Mouse (Mus musculus) limb, embryonic 14.5 days (tissue): ENCODE measurements at regions not wholly inside any gene's neighbourhood (a gene's known extent, or its start where the extent isn't known, plus 50 kb on each side); places are given as distances from the start of the nearest gene placed in this dataset.

Source experiments
- ATAC-seq: fragments of 200-750 bp; cut with Nextera tagmentation; 2 replicates; pipeline ENCODE4 v1.8.0; 2017; ENCODE audit warnings: low read depth, moderate number of reproducible peaks, moderate TSS enrichment; ENCODE audit not compliant: low FRiP score
- DNase-seq: peaks from one replicate; pipeline ENCODE4 v3.0.0-alpha.2; 2015; ENCODE audit warnings: low spot score
- H3K27ac ChIP-seq: fragments of 300-500 bp; sonication (generic); replicated peaks from 2 replicates; pipeline ENCODE4 v1.5.1; 2014; ENCODE audit warnings: low read depth, mild to moderate bottlenecking, low read length, moderate library complexity, mixed read lengths
- H3K27me3 ChIP-seq: fragments of 300-500 bp; sonication (generic); 2 replicates; pipeline ENCODE4 v1.6.1; 2014; ENCODE audit warnings: low read length, mixed read lengths; ENCODE audit not compliant: control insufficient read depth, insufficient read depth
- H3K36me3 ChIP-seq: fragments of 300-500 bp; sonication (generic); 2 replicates; pipeline ENCODE4 v1.6.1; 2014; ENCODE audit warnings: mild to moderate bottlenecking, low read length, moderate library complexity, mixed read lengths; ENCODE audit not compliant: control insufficient read depth, insufficient read depth
- H3K4me1 ChIP-seq: fragments of 300-500 bp; sonication (generic); 2 replicates; pipeline ENCODE4 v1.6.1; 2014; ENCODE audit warnings: antibody characterized with exemption, low read length, mixed read lengths; ENCODE audit not compliant: control insufficient read depth, insufficient read depth
- H3K4me2 ChIP-seq: fragments of 300-500 bp; sonication (generic); replicated peaks from 2 replicates; pipeline ENCODE4 v1.6.1; 2014; ENCODE audit warnings: low read depth, mild to moderate bottlenecking, low read length, moderate library complexity; ENCODE audit not compliant: severe bottlenecking
- H3K4me3 ChIP-seq: fragments of 300-500 bp; sonication (generic); replicated peaks from 2 replicates; pipeline ENCODE4 v1.5.1; 2014; ENCODE audit warnings: low read length
- H3K9ac ChIP-seq: fragments of 300-500 bp; sonication (generic); 2 replicates; pipeline ENCODE4 v1.6.1; 2014; ENCODE audit warnings: mild to moderate bottlenecking, low read depth, low read length, moderate library complexity; ENCODE audit not compliant: severe bottlenecking
- H3K9me3 ChIP-seq: fragments of 300-500 bp; sonication (generic); 2 replicates; pipeline ENCODE4 v1.6.1; 2016; ENCODE audit warnings: low read length; ENCODE audit not compliant: control insufficient read depth
- POLR2A ChIP-seq: fragments of 200-500 bp; IDR thresholded peaks from 2 replicates; pipeline ENCODE4 v1.8.0; 2012; ENCODE audit warnings: inconsistent platforms, mild to moderate bottlenecking, moderate library complexity, borderline replicate concordance; ENCODE audit not compliant: insufficient read depth, insufficient read length; ENCODE audit errors: extremely low read depth
- WGBS: fragments of 180-500 bp; shearing (Covaris S2); extraction: QIAGEN DNeasy Blood & Tissue Kit; methylation state at CpG from one replicate; pipeline ENCODE4 v1.1.7; 2014; 5-methylcytosine and 5-hydroxymethylcytosine counted together

GRCm38 (mm10) chr16:24069411-24069810 lies 80.8 kb upstream of the Bcl6 start:
- Histone ChIP-seq H3K9me3 (no peaks in the 10 kb centered on the region), H3K4me1 (no peaks in the 10 kb centered on the region), H3K36me3 (no peaks in the 10 kb centered on the region), H3K27ac (no peak overlapping the region), H3K4me3 (no peak overlapping the region), H3K27me3 (no peaks in the 10 kb centered on the region), H3K4me2 (no peak overlapping the region), H3K9ac (no peak overlapping the region)
- DNase-seq, result no peak
- WGBS, result 92% methylated on average over 5 of the region's 5 CpGs
- no peak for TF ChIP-seq POLR2A
- ATAC-seq, result no peak

GRCm38 (mm10) chr16:24068250-24068813 lies 79.7 kb upstream of the Bcl6 start:
- Histone ChIP-seq H3K27me3 (no peaks in the 10 kb centered on the region), H3K9ac (no peak overlapping the region), H3K4me3 (no peak overlapping the region), H3K36me3 (no peaks in the 10 kb centered on the region), H3K4me2 (no peak overlapping the region), H3K27ac (no peak overlapping the region), H3K4me1 (no peaks in the 10 kb centered on the region), H3K9me3 (no peaks in the 10 kb centered on the region)
- DNase-seq (no peak), ATAC-seq (no peak)
- TF ChIP-seq POLR2A, result no peak
- 75% methylated on average over 4 of the region's 4 CpGs for WGBS

GRCm38 (mm10) chr16:24062314-24062713 lies 73.7 kb upstream of the Bcl6 start:
- Histone ChIP-seq H3K27ac (no peak overlapping the region), H3K9ac (no peak overlapping the region), H3K9me3 (no peaks in the 10 kb centered on the region), H3K27me3 (no peaks in the 10 kb centered on the region), H3K36me3 (no peaks in the 10 kb centered on the region), H3K4me2 (no peak overlapping the region), H3K4me1 (peaks cover 4% of the 10 kb centered on the region), H3K4me3 (no peak overlapping the region)
- no peak for DNase-seq
- ATAC-seq, result no peak
- WGBS, result 72% methylated on average over 5 of the region's 5 CpGs
- no peak for TF ChIP-seq POLR2A

GRCm38 (mm10) chr16:24061496-24061895 lies 72.8 kb upstream of the Bcl6 start:
- Histone ChIP-seq H3K27me3 (no peaks in the 10 kb centered on the region), H3K9ac (no peak overlapping the region), H3K4me3 (no peak overlapping the region), H3K4me1 (peaks cover 8% of the 10 kb centered on the region), H3K9me3 (no peaks in the 10 kb centered on the region), H3K36me3 (no peaks in the 10 kb centered on the region), H3K27ac (no peak overlapping the region), H3K4me2 (no peak overlapping the region)
- no peak for TF ChIP-seq POLR2A
- no peak for DNase-seq
- WGBS, result 40% methylated on average over 4 of the region's 4 CpGs
- no peak for ATAC-seq

- DNase-seq (no peak), ATAC-seq (no peak)
- Histone ChIP-seq H3K4me1 (peaks cover 13% of the 10 kb centered on the region), H3K4me2 (no peak overlapping the region), H3K27me3 (no peaks in the 10 kb centered on the region), H3K36me3 (no peaks in the 10 kb centered on the region), H3K27ac (no peak overlapping the region), H3K4me3 (no peak overlapping the region), H3K9ac (no peak overlapping the region), H3K9me3 (no peaks in the 10 kb centered on the region)
- 57% methylated on average over 4 of the region's 4 CpGs for WGBS
- no peak for TF ChIP-seq POLR2A
Observed at GRCm38 (mm10) chr16:24059090-24059600, 70.5 kb upstream of the Bcl6 start.
